Mouse (Mus musculus) ovary, postnatal 10 days (tissue): Measurements from ENCODE around the gene Fermt2.

Experiments
- DNase-seq: peaks from one replicate; pipeline ENCODE4 v3.0.0; 2022; ENCODE audit warnings: low spot score

Fermt2 gene

GRCm38 (mm10) chr14:45529411-45530363, at the start of gene Fermt2:
Gene Fermt2, minus strand, starts transcription at chr14:45530118.
- DNase-seq: peak; percentile 75

- DNase-seq: peak; percentile 52
These were observed 36.4 kb upstream of the Fermt2 start for GRCm38 (mm10) chr14:45566066-45566937.

GRCm38 (mm10) chr14:45565216-45566065, 35.5 kb upstream of the Fermt2 start:
- DNase-seq: peak; percentile 24

GRCm38 (mm10) chr14:45563577-45563976, 33.7 kb upstream of the Fermt2 start:
- DNase-seq: no peak

GRCm38 (mm10) chr14:45561681-45562080, 31.8 kb upstream of the Fermt2 start:
- DNase-seq: no peak

GRCm38 (mm10) chr14:45559018-45559417, 29.1 kb upstream of the Fermt2 start:
- no peak for DNase-seq

GRCm38 (mm10) chr14:45554336-45554735, 24.4 kb upstream of the Fermt2 start:
- DNase-seq: no peak

- no peak for DNase-seq
These were observed 23.9 kb upstream of the Fermt2 start for GRCm38 (mm10) chr14:45553854-45554253.

GRCm38 (mm10) chr14:45552431-45552830, 22.5 kb upstream of the Fermt2 start:
- no peak for DNase-seq

- no peak for DNase-seq
These were observed 21.3 kb upstream of the Fermt2 start for GRCm38 (mm10) chr14:45551121-45551768.

- no peak for DNase-seq
These were observed 20.2 kb upstream of the Fermt2 start for GRCm38 (mm10) chr14:45550010-45550647.

GRCm38 (mm10) chr14:45548118-45548517, 18.2 kb upstream of the Fermt2 start:
- DNase-seq: no peak

- no peak for DNase-seq
These were observed 15.0 kb upstream of the Fermt2 start for GRCm38 (mm10) chr14:45544905-45545304.

GRCm38 (mm10) chr14:45544026-45544425, 14.1 kb upstream of the Fermt2 start:
- DNase-seq: no peak

- DNase-seq: peak; percentile 44
These were observed 9.9 kb upstream of the Fermt2 start for GRCm38 (mm10) chr14:45539659-45540468.

- DNase-seq: no peak
These were observed 737 bp upstream of the Fermt2 start for GRCm38 (mm10) chr14:45530364-45531345.

- DNase-seq: no peak
These were observed 1.1 kb downstream of the Fermt2 start for GRCm38 (mm10) chr14:45528861-45529260.

- DNase-seq: no peak
These were observed 14.1 kb downstream of the Fermt2 start for GRCm38 (mm10) chr14:45515771-45516170.

GRCm38 (mm10) chr14:45510787-45511186, 19.1 kb downstream of the Fermt2 start:
- no peak for DNase-seq
